Mouse (Mus musculus): Measurements from ENCODE around the gene 2310011J03Rik. TPM values are rescaled to one million over a fixed set of nuclear protein-coding genes. Genes with fewer than 3 reads are reported as not detected.

Gene 2310011J03Rik
- polyA plus RNA-seq, 1 experiment from 2014 or later = 50.5 TPM

- no peak for ATAC-seq (ENCODE audit: insufficient number of reproducible peaks, insufficient read depth, low FRiP score, low TSS enrichment, low read depth)
- Histone ChIP-seq H3K27ac (no peak overlapping the region), H3K27me3 (peaks cover 25% of the 10 kb centered on the region), H3K4me3 (replicated peaks) (peak overlapping the region; percentile 65), H3K9ac (replicated peaks) (peak overlapping the region; percentile 69; the same call in 1 of the 2 replicates), H3K4me1 (replicated peaks) (peaks cover 33% of the 10 kb centered on the region), H3K4me2 (peak overlapping the region; percentile 97), H3K36me3 (no peaks in the 10 kb centered on the region), H3K9me3 (no peaks in the 10 kb centered on the region)
- WGBS = 78% methylated on average over 17 of the region's 17 CpGs
Observed at GRCm38 (mm10) chr10:80324120-80325037, 4.0 kb upstream of the 2310011J03Rik start.

GRCm38 (mm10) chr10:80323261-80324119 lies 3.2 kb upstream of the 2310011J03Rik start:
- Histone ChIP-seq H3K4me2 (peak overlapping the region; percentile 97), H3K9me3 (no peaks in the 10 kb centered on the region), H3K27me3 (peaks cover 23% of the 10 kb centered on the region), H3K27ac (0 out of 2 replicates have a peak overlapping the region, but pooled peaks have one; percentile 12), H3K4me3 (replicated peaks) (peak overlapping the region; percentile 65), H3K36me3 (peaks cover 7% of the 10 kb centered on the region; the same call in 1 of the 2 replicates), H3K4me1 (replicated peaks) (peaks cover 35% of the 10 kb centered on the region), H3K9ac (replicated peaks) (peak overlapping the region; percentile 69)
- ATAC-seq (ENCODE audit: insufficient number of reproducible peaks, insufficient read depth, low FRiP score, low TSS enrichment, low read depth) = 0 out of 2 replicates have a peak, but pooled peaks have one; percentile 11
- WGBS = 2% methylated on average over 46 of the region's 46 CpGs

GRCm38 (mm10) chr10:80322811-80323211 lies 2.5 kb upstream of the 2310011J03Rik start:
- Histone ChIP-seq H3K4me3 (replicated peaks) (peak overlapping the region; percentile 65), H3K9ac (replicated peaks) (peak overlapping the region; percentile 69), H3K27ac (no peak overlapping the region), H3K4me1 (replicated peaks) (peaks cover 35% of the 10 kb centered on the region), H3K4me2 (peak overlapping the region; percentile 97), H3K36me3 (peaks cover 14% of the 10 kb centered on the region; the same call in 1 of the 2 replicates), H3K27me3 (peaks cover 20% of the 10 kb centered on the region), H3K9me3 (no peaks in the 10 kb centered on the region)
- WGBS = 5% methylated on average over 28 of the region's 28 CpGs
- no peak for ATAC-seq (ENCODE audit: insufficient number of reproducible peaks, insufficient read depth, low FRiP score, low TSS enrichment, low read depth)

GRCm38 (mm10) chr10:80321670-80322581 lies 1.6 kb upstream of the 2310011J03Rik start:
- 0 out of 2 replicates have a peak overlapping the region, but pooled peaks have one; percentile 1 for H3K27ac ChIP-seq
- 92% methylated on average over 21 of the region's 21 CpGs for WGBS
- peaks cover 35% of the 10 kb centered on the region for H3K4me1 ChIP-seq (replicated peaks)
- peak overlapping the region; percentile 97 for H3K4me2 ChIP-seq
- ATAC-seq (ENCODE audit: insufficient number of reproducible peaks, insufficient read depth, low FRiP score, low TSS enrichment, low read depth) = no peak
- H3K36me3 ChIP-seq = peaks cover 20% of the 10 kb centered on the region
- peaks cover 23% of the 10 kb centered on the region for H3K27me3 ChIP-seq
- peak overlapping the region; percentile 65 for H3K4me3 ChIP-seq (replicated peaks)
- no peaks in the 10 kb centered on the region for H3K9me3 ChIP-seq
- peak overlapping the region; percentile 69; the same call in 1 of the 2 replicates for H3K9ac ChIP-seq (replicated peaks)

GRCm38 (mm10) chr10:80321014-80321669 lies 805 bp upstream of the 2310011J03Rik start:
- H3K9ac ChIP-seq (replicated peaks) = no peak overlapping the region

GRCm38 (mm10) chr10:80317011-80317410 lies 3.3 kb downstream of the 2310011J03Rik start:
- no peak overlapping the region for H3K4me3 ChIP-seq (replicated peaks)
- H3K27me3 ChIP-seq = peaks cover 61% of the 10 kb centered on the region
- H3K9ac ChIP-seq (replicated peaks) = no peak overlapping the region
- WGBS = 58% methylated on average over 10 of the region's 10 CpGs
- H3K4me1 ChIP-seq (replicated peaks) = peaks cover 22% of the 10 kb centered on the region
- peaks cover 20% of the 10 kb centered on the region for H3K36me3 ChIP-seq
- ATAC-seq (ENCODE audit: insufficient number of reproducible peaks, insufficient read depth, low FRiP score, low TSS enrichment, low read depth) = no peak
- H3K4me2 ChIP-seq = no peak overlapping the region
- no peak overlapping the region for H3K27ac ChIP-seq
- no peaks in the 10 kb centered on the region for H3K9me3 ChIP-seq

More at GRCm38 (mm10) chr10:80321014-80321669, 805 bp upstream of the 2310011J03Rik start:
- H3K4me1 ChIP-seq (replicated peaks) = peaks cover 35% of the 10 kb centered on the region
- peaks cover 20% of the 10 kb centered on the region for H3K36me3 ChIP-seq
- WGBS = 78% methylated on average over 5 of the region's 6 CpGs
- peak overlapping the region; percentile 97; the same call in 1 of the 2 replicates for H3K4me2 ChIP-seq
- H3K27me3 ChIP-seq = peaks cover 31% of the 10 kb centered on the region
- no peaks in the 10 kb centered on the region for H3K9me3 ChIP-seq
- H3K27ac ChIP-seq = 0 out of 2 replicates have a peak overlapping the region, but pooled peaks have one; percentile 1
- no peak overlapping the region for H3K4me3 ChIP-seq (replicated peaks)
- ATAC-seq (ENCODE audit: insufficient number of reproducible peaks, insufficient read depth, low FRiP score, low TSS enrichment, low read depth) = no peak

- no peak for ATAC-seq (ENCODE audit: insufficient number of reproducible peaks, insufficient read depth, low FRiP score, low TSS enrichment, low read depth)
- peaks cover 20% of the 10 kb centered on the region for H3K36me3 ChIP-seq
- H3K4me2 ChIP-seq = no peak overlapping the region
- no peaks in the 10 kb centered on the region for H3K9me3 ChIP-seq
- WGBS = 18% methylated on average over 11 of the region's 11 CpGs
- H3K27ac ChIP-seq = no peak overlapping the region
- peaks cover 20% of the 10 kb centered on the region for H3K4me1 ChIP-seq (replicated peaks)
- no peak overlapping the region for H3K4me3 ChIP-seq (replicated peaks)
- H3K9ac ChIP-seq (replicated peaks) = no peak overlapping the region
- peaks cover 68% of the 10 kb centered on the region for H3K27me3 ChIP-seq
Observed at GRCm38 (mm10) chr10:80316359-80316781, 4.0 kb downstream of the 2310011J03Rik start.

- Histone ChIP-seq H3K27me3 (peaks cover 78% of the 10 kb centered on the region), H3K27ac (no peak overlapping the region), H3K4me1 (replicated peaks) (peaks cover 20% of the 10 kb centered on the region), H3K9me3 (no peaks in the 10 kb centered on the region), H3K4me3 (replicated peaks) (no peak overlapping the region), H3K9ac (replicated peaks) (peak overlapping the region; percentile 37; the same call in 1 of the 2 replicates), H3K4me2 (no peak overlapping the region), H3K36me3 (peaks cover 20% of the 10 kb centered on the region)
- 46% methylated on average over 27 of the region's 27 CpGs for WGBS
- no peak for ATAC-seq (ENCODE audit: insufficient number of reproducible peaks, insufficient read depth, low FRiP score, low TSS enrichment, low read depth)
Observed at GRCm38 (mm10) chr10:80315315-80315714, 5.0 kb downstream of the 2310011J03Rik start.

- no peak overlapping the region for H3K27ac ChIP-seq
- H3K36me3 ChIP-seq = peaks cover 20% of the 10 kb centered on the region
- no peaks in the 10 kb centered on the region for H3K9me3 ChIP-seq
- 47% methylated on average over 16 of the region's 16 CpGs for whole genome bisulfite sequencing
- ATAC-seq (ENCODE audit: insufficient number of reproducible peaks, insufficient read depth, low FRiP score, low TSS enrichment, low read depth) = no peak
- H3K27me3 ChIP-seq = peaks cover 86% of the 10 kb centered on the region
- peaks cover 16% of the 10 kb centered on the region for H3K4me1 ChIP-seq (replicated peaks)
- H3K4me2 ChIP-seq = no peak overlapping the region
- H3K9ac ChIP-seq (replicated peaks) = peak overlapping the region; percentile 37; the same call in 1 of the 2 replicates
- H3K4me3 ChIP-seq (replicated peaks) = no peak overlapping the region
Observed at GRCm38 (mm10) chr10:80314494-80315001, 5.8 kb downstream of the 2310011J03Rik start.

All from limb, embryonic 12.5 days (tissue).